Mouse (Mus musculus) adrenal gland, postnatal 25 days (tissue): Measurements from ENCODE around the gene Taldo1. TPM values are rescaled to one million over a fixed set of nuclear protein-coding genes. Genes with fewer than 3 reads are reported as not detected.

ENCODE experiments used
- DNase-seq: peaks from one replicate; pipeline ENCODE4 v3.0.0; 2021; ENCODE audit warnings: mixed read lengths
- long read RNA-seq: library from polyadenylated mRNA; stranded (forward); transcript quantifications from one replicate; pipeline ENCODE4 v2.0.0, GENCODE M21; 2021
- total RNA-seq: library from RNA; stranded (reverse); gene quantifications from 2 replicates; pipeline ENCODE4 v1.2.3, GENCODE M21; 2021

Gene Taldo1
- total RNA-seq = 629 and 681 TPM in 2 replicates
- long read RNA-seq, transcript Taldo1-201 (8 exons, 1,229 nt) = major isoform, 784 of 833 reads
- long read RNA-seq, partial matches to known transcripts = 23 of 833 reads
- long read RNA-seq, other reads (novel, unspliced or antisense) = 24 of 833 reads

- peak; percentile 97 for DNase-seq
Measured at GRCm38 (mm10) chr7:141391625-141392551, at the start of gene Taldo1. Gene Taldo1, plus strand, starts transcription at chr7:141392199.

GRCm38 (mm10) chr7:141343230-141343629 lies 48.8 kb upstream of the Taldo1 start:
- no peak for DNase-seq

DNA sequence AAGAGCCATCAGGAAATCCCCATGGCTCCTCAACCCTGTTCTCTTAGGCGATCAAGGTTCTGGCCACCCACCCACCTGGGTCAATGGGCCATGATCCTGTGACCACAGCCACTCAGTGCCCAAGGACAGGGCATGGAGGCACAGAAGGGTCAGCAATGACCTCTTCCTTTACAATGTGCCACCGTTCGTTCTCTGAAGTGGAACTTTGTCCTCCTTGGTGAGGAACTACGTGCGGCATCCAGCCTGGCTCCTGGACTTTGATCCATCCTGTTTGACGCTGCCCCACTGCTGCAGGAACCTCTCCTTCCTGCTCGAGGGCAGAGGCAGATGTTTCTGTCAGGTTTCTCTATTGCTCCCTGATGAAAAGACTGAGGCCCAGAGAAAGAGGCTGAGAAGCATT lies 48.3 kb upstream of the Taldo1 start:
- DNase-seq = no peak

DNA sequence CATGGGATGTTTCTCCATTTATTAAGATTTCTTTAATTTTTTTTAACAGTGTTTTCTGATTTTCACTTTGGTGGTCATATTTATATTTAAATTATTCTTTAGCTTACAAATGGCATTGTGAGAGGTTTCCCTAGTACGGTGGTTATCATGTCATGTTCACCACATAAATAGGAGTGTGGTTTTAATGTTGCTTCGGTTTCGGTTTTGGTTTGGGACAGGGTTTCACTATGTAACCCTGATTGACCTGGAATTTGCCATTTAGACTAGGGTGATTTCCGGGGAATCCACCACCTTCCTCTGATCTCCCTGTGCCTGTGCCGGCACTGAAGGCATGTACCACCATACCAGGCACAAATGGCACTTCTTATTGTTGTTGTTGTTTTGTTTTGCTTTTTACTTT lies 47.2 kb upstream of the Taldo1 start:
- DNase-seq = no peak

GRCm38 (mm10) chr7:141351061-141351460 lies 40.9 kb upstream of the Taldo1 start:
- no peak for DNase-seq

DNA sequence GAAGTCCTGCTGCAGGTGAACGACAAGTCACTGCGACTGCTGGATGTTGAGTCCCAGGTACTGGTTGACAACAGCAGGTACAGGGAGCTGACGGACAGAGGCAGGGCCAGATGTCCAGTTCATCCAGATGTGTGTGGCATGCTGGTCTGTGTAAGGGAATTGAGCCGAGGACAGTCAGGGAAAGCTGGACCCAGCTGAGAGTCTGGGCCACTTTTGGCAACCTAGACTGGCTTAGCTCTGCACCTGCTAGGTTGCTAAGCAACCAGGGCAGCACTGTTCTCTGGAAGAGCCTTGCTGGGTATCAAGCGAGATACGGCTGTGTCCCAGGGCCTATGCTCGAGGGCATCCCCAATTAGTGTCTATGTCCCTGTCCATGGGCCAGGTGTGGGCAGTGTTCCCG lies 36.9 kb upstream of the Taldo1 start:
- no peak for DNase-seq

- no peak for DNase-seq
Measured at GRCm38 (mm10) chr7:141355626-141356326, 36.2 kb upstream of the Taldo1 start.

GRCm38 (mm10) chr7:141356971-141357370 lies 35.0 kb upstream of the Taldo1 start:
- DNase-seq = no peak

DNA sequence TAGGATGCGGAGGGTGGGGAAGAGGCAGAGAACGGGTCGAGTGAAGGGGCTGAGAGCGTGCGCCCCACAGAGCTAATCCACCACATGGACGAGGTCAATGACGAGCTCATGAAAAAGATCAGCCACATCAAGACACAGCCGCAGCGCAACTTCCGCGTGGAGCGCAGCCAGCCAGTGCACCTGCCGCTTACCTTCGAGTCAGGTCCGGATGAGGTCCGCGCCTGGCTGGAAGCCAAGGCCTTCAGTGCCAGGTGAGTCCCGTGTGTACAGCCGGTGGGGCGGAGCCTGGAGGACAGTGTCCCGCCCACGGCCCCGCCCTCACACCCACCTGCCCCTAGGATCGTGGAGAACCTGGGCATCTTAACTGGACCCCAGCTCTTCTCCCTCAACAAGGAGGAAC lies 30.5 kb upstream of the Taldo1 start:
- no peak for DNase-seq

- peak; percentile 61 for DNase-seq
Measured at GRCm38 (mm10) chr7:141363106-141363751, 28.8 kb upstream of the Taldo1 start.

- DNase-seq = no peak
Measured at GRCm38 (mm10) chr7:141363752-141364125, 28.3 kb upstream of the Taldo1 start.

DNA sequence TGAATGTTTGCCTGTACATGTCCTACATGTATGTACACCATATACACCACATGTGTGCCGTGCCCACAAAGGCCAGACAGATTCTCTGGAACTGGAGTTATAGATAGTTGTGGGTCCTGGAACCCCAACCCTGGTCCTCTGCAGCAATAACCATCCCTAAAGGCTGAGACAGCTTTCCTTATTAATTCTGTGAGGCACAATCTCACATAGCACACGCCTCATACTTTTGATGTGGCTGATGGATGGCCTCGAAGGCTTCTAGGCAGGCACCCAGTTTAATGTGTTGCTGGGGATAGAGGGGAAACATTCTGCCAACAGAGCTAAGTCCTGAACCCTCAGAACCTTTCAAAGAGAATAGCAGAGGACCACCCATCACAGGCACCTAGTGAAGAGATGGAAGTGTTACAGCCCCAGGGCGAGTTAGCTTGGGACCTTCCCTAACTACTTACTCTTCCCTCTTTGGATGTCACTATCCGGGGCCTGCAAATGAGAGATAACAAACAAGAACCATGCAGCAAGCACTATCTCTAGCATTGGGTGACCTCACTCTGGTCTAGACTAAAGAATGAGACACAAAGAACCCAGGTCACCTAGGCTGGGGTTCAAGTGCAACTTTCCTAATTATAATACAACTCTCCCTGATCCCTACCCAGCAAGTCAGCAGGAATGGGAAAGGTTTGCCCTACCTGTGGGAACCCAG lies 27.5 kb upstream of the Taldo1 start:
- no peak for DNase-seq

DNA sequence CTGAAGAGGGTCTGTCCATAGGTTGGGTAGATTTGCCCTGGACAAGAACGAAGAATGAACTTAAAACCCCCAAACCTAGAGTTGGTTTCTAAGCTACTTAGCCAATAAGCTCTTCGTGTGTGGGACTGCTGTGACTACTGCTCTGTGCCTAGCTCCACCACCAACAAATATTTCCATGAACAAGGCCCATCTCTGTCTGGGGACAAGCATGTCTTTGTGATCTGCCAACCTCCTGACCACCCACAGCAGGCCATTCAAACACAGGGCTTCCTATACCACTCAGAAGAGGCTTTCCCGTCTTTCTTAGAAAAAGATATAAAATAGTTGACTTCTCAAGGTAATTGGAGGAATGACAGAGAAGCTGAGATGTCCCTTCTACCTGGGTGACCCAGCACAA lies 27.0 kb upstream of the Taldo1 start:
- no peak for DNase-seq

GRCm38 (mm10) chr7:141367358-141367757 lies 24.6 kb upstream of the Taldo1 start:
- no peak for DNase-seq

DNA sequence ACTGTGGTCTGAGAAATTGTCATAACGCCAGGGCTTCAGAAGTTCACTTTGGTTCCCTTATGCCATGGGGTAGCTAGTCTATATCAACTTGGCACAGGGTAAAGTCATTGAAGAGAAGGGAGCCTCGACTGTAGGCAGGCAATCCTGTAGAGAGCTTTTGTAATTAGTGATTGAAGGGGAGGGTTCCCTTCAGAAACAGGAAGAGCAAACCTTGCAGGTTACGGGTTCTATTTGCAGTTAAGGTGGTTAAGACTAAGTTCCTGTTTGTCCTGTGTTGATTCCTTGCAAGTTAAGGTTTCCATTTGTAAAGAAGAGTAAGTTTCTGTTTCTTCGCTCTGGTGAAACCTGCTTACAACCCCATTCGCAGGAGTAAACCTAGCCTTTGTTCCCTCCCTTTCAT lies 22.1 kb upstream of the Taldo1 start:
- no peak for DNase-seq

DNA sequence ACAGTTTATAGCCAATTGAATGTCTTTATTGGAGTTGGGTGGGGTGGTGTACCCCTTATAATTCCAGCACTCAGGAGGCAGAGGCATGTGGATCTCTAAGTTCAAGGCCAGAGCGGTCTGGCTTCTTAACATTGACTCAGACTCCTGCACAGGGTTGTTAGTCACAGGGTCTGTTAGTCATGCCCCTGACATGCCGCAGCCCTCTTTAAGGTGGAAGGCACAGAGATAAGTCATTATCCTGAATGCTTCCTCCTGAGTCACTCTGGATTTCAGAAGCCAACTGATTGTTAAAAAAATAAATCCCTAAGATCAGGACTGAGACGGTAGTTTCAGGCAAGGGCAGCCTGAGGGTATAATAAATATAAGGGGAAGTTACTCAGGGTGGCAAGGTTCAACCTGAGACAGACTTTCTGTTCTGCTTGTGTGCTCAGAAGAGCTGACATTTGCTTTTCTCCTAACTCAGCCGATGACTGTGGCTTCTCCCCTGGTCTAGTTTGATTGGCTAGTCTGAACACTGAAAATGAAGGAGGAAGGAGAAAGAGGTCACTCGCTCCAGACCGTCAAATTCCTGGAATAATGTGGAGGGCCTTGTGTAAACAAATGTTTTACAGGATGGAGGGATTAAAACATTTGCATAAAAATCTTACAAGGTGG lies 19.9 kb upstream of the Taldo1 start:
- DNase-seq = no peak

DNA sequence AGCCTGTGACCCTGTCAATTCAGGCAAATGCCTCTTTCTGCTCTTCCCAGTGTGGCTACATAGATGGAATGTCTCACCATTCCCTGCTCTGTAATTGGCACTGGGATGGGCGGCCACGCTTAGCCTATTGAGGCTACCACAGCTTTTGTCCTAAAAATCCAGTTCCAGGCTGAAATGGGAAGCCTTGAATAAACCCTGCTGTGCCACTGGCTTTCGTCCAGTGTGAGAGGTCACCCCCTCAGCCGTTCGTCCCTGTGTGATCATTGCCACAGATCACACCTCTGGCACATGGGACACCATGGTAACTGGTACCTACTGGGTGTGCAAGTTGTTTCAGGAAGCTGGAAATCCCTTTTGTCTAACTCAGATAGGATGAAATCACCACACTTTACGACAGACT lies 18.4 kb upstream of the Taldo1 start:
- DNase-seq = peak; percentile 32

DNA sequence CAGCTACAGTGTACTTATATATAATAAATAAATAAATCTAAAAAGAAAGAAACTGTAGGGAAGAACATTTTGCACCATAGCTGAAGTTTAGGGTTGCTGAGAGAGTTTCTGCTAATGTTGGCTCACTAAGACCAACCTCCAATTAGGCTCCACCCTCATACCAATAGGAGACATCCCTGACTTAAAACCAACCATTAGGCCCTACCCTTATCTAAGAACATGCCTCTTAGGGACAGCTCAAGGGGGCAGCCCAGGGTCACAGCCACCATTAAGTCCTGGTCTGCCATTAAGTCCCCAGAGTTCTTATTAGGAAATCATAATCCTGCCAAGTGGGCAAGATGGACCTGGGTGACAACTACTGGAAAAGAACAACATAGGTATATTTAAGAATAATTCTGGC lies 17.6 kb upstream of the Taldo1 start:
- no peak for DNase-seq

DNA sequence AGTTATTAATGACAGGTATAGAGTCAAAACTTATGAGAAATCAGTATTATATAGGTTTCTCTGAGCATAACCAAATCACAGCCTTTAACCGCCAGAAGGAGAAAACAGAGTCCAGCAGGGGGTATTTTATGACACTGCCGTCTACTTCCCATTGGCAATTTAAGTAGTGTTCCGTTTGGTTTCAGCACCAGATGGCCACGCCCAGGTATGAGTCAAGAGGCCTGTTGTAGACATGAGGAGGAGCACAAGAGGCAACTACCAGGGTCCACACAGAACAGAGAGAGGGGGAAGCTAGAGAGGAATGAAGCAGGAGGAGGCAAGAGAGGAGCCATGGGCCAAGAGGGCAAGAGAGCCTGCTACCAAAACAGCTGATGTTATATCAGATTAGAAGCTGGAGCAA lies 12.4 kb upstream of the Taldo1 start:
- no peak for DNase-seq

GRCm38 (mm10) chr7:141381068-141381835 lies 10.7 kb upstream of the Taldo1 start:
- DNase-seq = no peak
